Mouse (Mus musculus) erythroid progenitor cell, adult 5-6 weeks (primary cell): ENCODE results near the gene Zfp697. TPM values are rescaled to one million over a fixed set of nuclear protein-coding genes. Genes with fewer than 3 reads are reported as not detected.
"Not testable (repeated sequence)": the region's sequence is repeated elsewhere in the genome, so short reads cannot be mapped to it uniquely, and the experiment has no call there.

ENCODE experiments used
- ATAC-seq: replicated peaks from 2 replicates; pipeline ENCODE4 v1.8.0; 2016; ENCODE audit warnings: moderate number of reproducible peaks, mild to moderate bottlenecking, moderate TSS enrichment, inconsistent platforms; ENCODE audit not compliant: poor library complexity, low FRiP score, severe bottlenecking
- total RNA-seq, 2 experiments: library from RNA; stranded (forward) in 1 of 2; stranded (reverse) in 1 of 2; fragments of 150-400 nt in 1 of 2; fragments of 186-747, 209-891 nt in 1 of 2; gene quantifications; 2 replicates each; pipeline versions ENCODE4 v1.2.3 to v1.2.4; 2015 to 2017; ENCODE audit warnings: low replicate concordance in 2 of 2

Zfp697 gene
- total RNA-seq (2015; ENCODE audit: low replicate concordance) (not detected in 2 replicates), total RNA-seq (2017; ENCODE audit: low replicate concordance) (not detected in 2 replicates)

DNA sequence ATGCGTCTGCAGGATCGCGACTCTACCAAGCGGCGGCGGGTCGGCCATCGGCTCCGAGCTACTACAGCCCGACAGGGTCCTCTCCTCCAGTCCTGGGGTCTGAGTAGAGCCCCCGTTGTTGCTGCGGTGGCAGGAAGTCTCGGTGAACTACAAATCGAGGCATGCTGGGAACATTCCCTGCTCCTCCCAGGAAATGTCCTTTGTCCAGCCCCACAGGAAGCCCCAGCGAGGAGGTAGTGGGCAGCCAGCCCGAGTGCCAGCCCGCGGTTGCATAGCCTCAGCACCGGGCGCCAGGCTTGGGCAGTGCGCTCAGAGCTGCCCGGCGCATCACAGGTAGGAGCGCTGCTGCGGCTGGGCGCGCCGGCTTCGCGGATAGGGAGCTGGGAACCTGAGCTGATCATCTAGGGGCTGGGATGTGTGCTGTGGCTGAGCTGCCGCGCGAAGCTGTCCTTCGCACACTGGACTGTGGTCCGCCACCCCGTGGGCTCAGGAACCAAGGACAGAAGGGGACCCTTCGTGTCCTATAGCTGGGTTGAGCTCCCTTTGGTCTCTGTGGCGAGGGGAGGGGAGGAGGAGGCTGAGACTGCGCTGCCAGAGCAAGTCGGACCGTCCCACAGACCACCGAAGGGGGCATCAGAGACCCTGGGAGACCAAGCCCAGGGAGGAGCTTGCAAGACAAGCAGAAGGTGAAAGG is at the start of gene Zfp697:
Zfp697 (plus strand) TSS at position 216 of the 694 bp plus-strand sequence.
- ATAC-seq = no peak

DNA sequence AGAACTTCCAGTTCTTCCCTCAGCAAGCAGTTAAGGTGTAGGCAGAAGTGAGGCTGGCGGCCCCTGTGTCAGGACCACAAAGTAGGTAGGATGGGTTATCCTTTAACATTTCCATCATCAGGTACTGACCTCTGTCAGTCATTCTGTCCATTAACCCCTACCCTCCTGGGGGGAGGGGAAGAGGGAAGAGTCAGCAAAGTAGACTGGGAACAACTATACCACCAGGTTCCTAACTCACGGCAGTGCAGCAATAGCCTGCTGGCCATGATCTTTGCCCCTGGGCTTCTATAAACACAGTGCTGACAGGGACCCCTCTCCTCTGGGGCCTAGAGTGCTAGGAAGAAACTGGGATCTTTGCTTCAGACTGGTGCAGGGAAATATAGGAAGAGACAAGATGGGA is 48.3 kb upstream of the Zfp697 start:
- ATAC-seq = no peak

DNA sequence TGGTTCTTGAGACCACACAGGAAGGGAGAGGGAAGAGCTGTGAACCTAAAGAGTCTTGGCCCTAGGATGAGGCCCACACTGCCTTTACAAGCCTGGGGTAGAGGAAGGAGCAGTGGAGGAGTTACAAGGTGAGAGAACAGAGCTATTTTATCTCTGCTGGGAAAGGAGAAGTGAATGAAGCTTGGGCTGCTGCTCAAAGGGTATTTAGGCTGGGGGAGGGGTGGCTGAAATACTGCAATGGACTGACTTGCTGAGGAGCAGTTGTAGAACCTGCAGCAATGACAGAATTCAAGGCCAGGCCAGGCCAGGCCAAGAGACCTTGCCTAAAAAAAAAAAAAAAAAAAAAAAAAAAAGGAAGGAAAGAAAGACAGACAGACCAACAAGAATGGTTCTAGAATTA is 46.9 kb upstream of the Zfp697 start:
- ATAC-seq = no peak

DNA sequence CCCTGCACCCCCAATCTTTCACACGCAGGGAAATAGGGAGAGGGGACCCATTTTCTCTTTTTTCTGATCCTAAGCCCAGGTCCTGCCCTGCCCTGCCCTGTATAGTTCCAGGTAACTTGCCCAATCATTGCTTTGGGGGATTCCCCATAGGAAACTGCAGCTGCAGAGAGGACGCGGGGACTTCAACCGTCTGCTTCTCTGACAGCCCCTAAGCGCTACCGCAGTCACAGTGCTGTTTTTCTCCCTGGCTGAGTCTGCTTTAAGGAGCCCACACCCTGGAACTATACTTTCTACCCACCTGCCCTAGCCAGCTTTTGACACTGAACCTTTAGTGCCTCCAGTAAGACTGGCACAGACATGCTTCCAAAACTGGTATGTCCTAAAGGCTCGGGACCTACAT is 46.4 kb upstream of the Zfp697 start:
- no peak for ATAC-seq

DNA sequence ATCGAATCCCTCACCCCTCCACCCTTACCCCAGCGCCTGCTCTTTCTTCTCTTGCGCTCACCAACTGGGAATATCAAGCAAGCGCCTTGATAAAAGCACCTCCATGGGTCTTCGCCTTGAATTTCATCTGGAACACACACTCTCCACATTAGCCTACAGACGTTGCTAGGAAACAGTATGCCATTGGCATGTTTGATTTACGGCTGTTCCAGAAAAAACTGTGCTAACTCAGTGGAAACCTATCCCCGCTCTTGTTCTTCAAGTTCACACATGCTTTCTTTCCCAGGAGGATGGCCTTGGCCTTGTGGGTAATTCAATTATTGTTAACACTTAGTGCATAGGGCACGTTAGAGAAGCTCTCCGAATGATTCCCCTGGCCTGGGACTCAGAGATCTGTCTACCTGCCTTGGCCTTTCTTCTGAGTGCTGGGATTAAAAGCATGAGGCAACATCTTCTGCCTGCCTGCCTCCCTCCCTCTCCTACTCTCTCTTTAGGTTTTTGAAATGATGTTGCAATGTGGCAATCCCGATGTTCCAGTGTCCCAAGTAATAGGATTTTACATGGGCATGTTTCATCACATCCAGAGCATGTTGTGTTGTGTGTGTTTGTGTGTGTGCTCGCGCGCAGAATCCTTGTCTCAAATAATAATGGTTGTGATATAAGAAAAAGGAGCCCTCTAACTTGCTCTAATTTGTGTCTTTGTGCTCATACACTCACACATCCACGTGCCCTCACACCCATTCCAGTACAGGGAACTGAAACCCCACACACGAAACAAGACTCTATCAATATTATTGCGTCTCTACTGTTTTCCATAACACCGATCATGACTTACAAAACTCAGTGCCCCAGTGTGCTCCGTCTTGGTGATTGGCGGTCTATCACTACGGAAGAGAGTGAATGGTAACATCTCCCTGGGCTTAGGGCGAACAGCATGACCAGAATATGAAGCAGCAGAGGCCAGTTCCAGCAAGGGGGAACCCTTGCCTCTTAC is 45.3 kb upstream of the Zfp697 start:
- no peak for ATAC-seq

DNA sequence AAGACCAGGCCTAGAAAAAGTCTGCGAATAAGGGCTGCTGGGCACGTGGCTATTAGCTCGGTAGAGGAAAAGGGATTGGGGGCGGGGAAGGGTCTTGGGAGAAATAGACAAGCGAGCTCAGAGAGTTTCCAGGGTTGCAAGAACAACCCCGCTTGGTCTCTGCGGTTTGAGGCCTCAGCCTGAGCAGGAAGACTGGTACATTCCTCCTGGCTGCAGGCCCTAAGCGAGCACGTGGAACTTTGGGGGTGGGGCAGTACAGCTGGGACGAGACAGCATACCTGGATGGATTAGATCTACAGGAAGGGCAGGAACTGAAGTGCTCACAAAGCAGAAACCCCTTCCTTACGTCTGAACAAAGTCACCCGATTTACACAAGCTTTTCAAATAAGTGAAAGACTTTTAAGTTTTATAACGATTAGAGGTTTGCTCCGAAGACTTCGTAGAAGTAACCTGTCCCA is 43.6 kb upstream of the Zfp697 start:
- ATAC-seq = no peak

DNA sequence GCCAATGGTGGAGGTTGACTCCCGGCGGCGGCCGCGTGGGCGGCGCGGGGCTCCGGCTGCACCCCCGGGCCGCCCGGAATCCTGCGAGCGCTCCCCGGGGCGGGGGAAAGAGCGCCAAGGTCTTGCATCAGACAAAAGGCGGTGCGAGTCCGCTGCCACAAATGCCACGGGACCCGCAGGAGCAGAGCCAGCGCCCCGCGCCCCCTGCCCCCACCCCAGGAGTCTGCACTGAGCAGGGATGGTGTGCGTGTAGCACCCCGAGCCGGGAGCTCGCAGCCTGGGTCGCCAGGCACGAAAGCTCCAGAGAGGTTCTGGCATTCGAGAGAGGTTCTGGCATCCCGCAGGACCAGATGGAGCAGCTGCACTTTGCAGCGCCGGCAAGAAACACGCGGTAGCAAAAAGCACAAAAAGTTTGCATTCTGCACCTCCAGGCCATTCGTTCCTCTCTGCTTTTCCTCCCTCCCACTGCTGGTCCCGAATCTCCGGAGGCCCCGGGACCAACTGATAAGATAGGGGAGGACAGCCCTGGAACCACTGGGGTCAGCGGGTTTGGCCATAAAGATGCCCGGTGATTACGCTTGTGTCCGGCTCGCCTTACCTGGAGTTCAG is 43.1 kb upstream of the Zfp697 start:
- no peak for ATAC-seq

DNA sequence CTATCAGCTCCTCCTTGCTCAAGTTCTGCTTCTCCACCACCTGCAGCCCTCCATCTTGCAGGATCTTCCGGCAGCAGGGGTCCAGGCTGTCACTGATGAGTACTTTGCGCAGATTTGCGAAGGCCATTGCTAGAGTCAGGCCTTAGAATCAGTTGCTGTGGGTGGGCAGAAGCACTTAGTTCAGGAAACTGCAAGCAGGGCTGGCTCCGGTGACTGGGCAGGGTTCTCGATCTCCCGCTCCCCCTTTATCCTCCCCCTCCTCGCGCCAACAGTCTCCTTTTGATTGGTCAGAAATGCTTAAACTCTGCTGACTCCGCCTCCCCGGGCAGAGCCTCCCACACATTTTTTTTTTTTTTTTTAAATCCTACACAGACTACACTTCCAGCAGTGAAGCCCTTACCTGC is 42.6 kb upstream of the Zfp697 start, which contains the start of gene Phgdh:
Phgdh (minus strand) TSS at position 285 of the 404 bp plus-strand sequence.
- not testable (repeated sequence) for ATAC-seq

DNA sequence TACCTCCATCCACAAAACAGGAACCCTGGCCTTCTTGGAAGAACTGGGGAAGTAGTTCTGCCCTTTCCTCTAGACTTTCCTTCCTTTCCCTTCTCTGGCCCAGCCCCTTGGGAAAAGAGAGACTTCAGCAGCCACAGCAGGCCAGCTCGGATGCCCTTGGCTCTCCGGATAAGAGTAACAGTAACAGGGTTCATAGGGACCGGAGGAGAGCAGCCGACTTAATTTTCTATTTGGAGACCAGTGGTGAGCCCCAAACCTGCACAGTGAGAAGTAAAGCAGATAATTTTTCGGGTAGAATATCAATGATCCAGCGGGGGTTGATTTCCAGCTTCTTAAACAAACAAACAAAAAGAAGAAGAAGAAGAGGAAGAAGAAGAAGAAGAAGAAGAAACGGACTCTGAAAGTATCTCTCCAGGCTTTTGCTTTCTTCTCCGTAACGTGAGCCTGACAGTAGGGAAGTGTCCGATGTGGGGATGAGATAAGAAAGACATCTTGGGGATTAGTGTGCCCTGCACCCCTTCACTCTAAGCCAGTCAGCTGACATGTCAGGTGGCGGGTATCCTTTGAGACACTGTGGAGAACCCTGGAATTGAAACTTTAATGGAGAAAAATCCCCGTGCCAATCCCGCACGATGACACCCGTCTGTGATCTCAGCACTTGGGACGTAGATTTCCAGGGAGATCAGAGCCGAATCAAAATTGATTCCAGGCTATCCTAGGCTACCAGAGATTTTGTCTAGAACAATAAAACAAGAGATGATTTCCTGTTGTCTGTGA is 41.3 kb upstream of the Zfp697 start:
- no peak for ATAC-seq

DNA sequence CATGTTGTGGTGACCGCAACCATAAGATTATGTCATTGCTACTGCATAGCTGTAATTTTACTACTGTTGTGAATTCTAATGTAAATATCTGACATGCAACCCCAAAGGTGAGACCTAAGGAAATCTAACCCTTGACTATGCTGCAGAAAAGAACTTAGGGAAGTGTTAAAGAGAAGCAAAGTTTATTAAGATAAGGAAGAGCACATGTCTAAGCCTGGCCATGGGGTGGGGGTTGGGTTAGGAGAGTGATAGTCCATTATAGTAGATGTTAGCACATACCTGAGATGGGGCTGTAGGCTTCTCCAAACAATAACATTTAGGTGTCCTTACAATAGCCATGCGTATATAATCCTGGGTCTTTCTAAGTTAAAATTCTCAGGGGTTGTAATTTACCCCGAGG is 39.0 kb upstream of the Zfp697 start:
- no peak for ATAC-seq

DNA sequence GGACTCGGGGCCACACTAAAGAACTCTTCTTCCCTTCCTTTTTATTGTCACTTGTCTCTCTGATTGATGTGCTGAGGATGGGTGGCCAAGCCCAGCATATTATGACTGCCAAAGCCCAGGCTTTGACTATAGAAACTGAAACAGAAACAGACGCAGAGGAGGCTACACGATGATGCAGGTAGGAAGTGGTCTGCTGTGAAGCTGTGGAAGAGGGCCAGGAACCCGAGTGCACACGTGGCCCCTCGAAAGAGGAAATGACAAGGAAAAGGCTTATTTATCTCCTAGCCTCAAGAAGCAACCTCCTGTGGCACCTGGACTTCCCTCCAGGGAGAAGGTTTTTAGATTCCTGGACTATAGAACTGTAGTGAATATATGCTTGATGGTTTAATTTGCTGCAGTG is 34.2 kb upstream of the Zfp697 start:
- ATAC-seq = no peak

DNA sequence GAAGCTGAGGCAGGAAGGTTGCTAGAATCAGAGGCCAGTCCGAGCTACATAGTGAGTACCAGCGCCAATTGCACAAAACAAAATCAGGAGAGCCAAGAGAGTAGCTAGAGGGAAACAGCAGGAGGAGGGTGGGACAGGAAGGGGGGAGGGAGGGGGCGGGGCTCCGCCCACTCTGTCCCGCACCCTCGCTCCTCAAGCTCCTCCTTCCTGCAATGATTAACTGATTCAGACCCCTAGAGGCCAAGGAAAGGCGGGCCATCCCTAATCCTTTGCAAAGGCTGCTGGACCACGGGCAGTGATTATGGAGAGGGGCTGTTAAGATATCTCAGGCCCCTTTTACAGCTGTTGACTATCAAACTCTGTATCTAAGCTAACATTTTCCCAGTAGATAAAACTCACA is 33.6 kb upstream of the Zfp697 start:
- no peak for ATAC-seq

DNA sequence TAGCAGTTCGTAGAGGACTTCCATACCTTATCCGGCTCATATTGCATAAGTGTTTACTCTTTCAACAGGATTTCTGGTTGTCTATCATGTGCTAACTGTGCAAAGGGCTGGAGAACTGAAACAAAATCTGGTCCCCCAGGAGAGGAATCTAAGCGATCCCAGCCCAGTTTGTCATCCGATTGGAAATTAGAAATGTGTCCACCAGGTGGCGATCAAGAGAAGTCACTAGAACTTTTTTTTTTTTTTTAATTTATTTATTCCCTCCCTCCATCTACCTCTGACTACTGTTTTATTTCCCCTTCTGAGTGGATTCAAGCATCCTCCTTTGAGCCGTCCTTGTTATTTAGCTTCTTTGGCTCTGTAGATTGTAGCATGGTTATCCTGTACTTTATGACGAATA is 28.4 kb upstream of the Zfp697 start:
- ATAC-seq = no peak

DNA sequence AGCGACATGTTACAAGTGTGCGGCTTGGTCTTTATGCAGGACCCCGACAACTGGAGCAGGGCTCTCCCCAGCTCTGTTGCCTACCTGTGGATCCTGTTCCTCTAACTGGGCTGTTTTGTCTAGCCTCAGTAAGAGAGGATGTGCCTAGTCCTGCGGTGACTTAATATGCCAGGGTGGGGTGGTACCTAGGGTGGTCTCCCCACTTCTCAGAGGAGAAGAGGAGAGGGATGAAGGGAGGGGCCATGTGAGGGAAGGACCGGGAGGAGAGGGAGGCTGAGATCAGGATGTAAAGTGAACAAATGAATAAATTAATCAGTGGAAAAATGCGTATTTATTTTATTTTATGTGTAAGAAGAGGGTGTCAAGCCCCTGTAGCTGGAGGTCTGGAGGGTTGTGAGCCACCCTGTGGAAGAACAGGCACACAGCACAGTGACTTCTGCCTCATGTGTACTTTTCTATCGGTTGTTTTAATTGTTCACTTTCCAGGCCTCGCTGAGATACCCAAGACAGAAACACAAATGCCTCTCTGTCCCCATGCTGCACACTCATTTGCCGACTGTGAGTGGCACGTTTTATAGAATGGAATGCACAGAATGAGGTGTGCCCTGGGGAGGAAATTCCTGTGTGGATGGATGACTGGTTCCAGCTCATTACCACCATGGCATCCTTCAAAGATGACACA is 26.8 kb upstream of the Zfp697 start:
- ATAC-seq = no peak

DNA sequence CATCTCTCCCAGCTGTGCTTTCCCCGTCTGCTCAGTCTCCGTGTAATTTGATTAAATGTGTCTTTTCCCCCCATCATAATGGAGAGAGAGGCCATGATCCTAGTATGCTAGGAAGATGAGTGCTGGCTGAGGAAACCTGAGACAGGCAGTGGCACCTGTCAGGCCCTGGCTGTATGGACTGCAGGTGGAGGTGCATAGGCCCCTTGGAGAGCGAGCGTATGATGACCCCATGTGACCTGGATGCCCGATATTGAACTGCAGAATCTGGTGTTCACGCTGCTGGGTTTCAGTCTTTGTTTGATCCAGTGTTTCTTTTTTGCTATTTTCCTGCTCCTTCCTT is 26.3 kb upstream of the Zfp697 start:
- ATAC-seq = no peak

DNA sequence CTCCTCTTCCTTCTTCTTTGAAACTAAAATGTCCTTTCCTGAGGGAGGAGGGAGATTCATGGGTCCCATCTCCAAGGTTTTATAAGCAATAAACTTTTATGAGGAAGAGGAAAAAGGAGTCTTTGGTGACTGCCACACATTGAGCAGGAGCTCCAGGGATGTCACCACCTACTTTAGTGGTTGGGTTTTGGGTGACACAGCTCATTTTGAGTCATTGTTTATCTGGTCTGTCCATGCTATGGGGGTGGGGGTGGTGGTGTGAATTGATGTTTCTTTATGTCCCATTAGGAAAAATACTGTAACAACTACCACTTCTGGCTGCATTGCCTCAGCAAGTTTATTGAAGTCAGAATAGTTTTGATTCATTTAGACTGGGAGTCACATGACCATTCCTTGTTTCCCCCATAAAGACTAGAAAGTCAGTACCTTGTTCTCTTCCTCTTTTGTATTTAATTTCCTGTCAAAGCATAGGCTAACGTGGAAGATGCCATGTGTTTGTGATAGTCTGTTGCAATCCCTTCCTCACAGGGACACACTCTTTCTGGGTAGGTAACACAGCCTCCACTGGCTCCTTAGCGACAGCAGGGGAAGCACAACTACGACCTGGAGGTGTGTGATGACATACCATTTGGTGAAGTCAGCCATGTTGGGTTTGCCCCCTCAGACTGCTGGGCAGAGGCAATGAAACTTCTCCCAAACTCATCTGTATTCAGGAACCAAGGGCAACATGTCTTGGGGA is 25.5 kb upstream of the Zfp697 start:
- no peak for ATAC-seq

DNA sequence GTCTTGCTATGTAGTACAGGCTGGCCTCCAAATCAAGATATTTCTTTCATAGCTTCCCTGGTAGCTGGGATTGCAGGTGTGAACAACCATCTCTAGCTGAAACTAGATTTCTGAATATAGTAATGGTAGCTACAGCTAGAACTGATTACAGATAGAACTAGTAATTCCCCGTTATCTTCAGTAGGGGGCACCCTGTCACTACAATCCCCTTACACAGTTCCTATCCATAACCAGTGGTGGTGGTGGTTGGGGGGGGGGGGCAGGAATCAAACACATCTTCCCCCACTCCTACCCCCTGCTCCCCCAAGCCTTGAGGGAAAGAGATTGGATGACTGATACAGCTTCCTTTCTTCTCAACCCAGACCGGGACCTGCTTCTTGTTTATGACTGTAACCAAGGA is 19.5 kb upstream of the Zfp697 start:
- no peak for ATAC-seq

DNA sequence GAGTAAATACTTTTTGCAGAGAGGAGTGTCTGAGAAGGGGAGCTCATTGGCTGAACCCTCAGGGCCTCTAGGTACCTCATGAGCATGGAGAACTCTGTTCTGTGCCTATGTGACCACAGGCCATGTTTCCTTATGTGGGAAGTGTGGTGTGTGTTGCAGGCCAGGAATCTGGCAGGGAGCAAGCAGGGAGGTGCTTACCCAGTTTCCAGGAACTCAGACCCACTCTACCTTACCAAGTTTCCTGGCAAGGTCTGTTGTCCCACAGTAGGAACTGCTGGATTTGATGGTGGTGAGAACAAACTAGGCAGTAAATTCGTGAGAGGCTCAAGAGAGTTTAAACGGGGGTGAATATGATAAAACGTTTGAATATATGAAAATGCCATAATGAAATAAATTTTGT is 16.2 kb upstream of the Zfp697 start:
- no peak for ATAC-seq

DNA sequence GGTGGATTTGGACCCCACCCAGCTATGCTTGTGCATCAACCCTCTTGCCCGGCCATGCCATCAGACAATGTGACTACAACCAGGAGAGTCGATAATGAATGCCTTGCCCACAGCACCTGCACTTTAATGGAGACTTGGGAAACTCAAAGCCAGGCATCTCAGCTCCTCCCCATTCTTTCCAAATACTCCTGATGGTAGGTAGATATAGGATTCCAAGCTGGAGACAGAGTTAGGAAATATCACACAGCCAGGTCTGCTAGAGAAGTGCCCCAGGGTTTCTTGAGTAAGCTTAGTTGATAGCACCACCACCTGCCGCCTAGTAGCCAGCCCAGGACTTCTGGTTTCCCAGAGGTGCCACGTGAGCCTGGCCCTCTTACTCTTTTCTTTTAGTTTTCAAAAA is 15.4 kb upstream of the Zfp697 start:
- ATAC-seq = no peak
